Mouse (Mus musculus): ENCODE measurements around the gene Fbn1.

The Fbn1 gene

DNA sequence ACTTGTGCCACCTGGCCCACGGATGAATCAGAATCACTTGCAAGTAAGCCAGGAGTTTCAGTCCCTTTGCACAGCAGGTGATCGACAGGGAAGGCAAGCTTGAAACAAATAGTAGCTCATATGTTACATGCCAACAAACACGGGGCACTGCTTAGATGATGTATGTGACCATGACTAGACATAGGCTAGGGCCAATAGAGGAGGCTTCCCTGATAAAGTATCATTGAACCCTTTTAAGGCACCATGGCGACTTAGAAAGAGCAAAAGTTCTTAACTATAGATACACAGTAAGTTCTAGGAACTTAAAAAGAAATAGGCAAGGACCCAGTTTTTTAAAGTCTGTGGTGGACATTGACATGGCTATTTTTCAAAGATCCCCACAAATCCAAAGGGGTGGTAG lies at the start of gene Fbn1:
Gene Fbn1, minus strand, starts transcription at position 101 of the 400 bp plus-strand sequence.
- no peak for DNase-seq (ENCODE audit: low read depth)

DNA sequence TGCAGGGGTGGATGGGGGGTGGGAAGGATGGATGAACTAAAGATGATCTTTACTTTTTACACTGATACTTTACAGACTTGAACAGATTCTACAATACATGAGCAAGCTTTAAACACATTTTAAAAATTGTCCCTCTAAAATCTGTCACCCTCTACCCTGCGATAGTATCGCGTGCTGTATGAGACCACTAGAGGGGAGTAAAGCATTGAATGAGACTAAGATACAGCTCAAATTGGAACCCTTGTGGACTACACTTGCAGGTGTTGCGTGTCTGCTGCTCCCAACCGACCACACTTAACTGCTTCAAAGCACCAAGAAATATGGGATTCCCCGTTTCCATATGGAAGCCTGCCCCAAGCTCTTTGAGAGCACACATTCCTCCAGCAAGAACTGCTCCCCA lies 48.0 kb upstream of the Fbn1 start:
- DNase-seq (ENCODE audit: low read depth), result no peak

DNA sequence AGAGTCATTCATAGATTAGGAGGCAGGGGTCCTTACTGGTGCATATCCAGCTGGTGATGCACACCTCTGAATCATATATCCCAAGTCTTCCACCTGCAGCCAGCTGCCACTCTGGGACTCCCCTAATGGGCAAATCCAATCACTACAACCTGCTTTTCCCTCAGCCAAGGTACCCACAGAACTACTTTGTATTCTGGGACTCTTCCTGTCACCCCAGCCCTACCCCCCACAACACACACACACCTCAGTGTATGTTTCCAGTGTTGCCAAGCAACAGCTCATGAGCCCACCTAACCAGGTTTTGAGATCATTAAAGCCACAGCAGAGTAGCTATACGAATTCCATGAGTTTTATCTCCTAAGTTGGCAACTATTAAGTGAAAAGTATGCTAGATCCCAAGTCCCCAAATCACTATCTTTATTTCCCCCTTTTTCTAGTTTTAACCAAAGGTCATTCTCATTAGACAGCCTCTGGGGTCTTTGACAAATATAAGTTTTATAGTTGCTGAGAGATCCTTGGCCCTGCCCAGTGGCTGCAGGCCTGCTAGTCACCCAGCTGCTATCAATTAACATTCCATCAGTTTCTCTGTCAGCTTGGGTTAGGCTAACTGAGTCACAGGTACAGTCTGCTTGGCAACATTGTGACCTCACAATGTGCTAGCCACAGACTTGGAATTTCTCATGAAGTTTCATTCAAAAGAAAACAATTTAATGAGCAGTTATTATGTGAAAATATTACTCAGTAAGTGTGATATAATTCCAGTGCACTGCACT lies 41.2 kb upstream of the Fbn1 start:
- DNase-seq (ENCODE audit: low read depth), result peak; percentile 61

DNA sequence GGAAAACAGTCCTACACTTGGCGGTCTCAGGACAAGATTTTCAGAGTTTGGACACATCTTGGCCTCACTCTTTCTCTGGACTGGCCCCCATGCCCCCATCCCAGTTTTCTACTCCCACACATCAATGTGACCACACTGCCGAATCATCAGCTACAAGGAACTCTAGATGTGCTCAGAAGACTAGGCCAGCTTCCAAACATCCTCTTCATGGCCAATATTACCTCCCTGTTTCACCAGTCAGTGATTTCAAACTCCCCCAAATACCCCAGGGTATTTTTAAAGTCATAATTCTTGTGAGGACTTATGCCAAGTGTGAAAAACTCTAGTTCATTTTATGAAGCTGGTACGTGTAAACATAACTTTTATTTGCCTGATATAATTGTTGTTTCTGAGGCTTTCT lies 37.2 kb upstream of the Fbn1 start:
- peak; percentile 64 for DNase-seq (ENCODE audit: low read depth)

DNA sequence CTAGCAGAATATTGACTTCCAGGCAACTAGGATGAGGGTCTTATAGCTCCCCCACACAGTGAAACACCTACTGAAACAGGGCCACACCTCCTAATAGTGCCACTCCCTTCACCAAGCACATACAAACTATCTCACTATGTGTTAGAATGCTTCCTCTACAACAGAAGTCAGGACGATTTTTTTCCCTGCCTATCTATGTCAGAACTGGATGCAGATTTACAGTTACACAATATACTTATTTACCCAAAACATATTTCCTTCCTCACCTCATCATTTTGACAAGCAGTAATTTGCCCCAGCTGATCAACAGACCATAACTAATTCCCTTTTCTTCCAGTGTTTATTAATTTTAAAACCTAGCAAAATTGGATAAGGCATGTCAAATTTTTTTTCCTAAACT lies 35.9 kb upstream of the Fbn1 start:
- DNase-seq (ENCODE audit: low read depth), result no peak

DNA sequence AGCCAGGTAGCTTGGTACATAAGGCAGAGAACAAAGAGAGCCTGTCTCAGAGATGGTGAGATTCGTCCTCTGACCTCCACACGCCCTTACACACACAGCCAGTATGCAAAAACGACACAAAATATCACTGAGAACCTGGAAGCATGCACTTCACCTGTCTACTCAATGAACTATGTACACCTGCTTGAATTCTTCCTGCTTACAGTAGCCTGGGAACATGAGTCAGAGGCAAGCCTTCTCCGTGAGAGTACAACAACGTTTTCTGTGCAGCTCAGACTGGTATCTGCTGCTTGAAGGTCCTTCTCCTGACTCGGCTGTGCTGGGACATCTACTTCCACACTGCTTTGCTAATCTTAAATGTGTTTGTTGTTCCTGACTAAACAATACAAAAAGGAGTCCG lies 33.7 kb upstream of the Fbn1 start:
- DNase-seq (ENCODE audit: low read depth), result no peak

DNA sequence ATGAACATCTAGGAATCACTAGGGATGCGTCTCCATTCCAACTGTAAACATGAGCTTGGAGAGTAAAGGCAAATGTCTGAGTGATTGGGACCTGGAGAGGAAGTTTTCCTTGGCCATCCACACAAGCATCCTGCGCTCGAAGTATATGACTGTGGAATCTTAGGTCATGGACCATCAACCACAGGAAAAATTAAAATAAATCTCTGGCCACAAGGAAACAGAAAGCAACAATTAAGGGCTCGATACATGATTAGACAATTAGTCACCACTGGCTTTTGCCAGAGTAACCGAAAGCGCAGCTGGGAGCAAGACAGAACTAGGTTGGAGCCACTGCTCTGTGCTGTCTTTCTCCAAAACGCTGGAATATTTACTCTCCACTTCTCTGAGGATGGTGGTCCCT lies 32.8 kb upstream of the Fbn1 start:
- DNase-seq (ENCODE audit: low read depth), result peak; percentile 70

DNA sequence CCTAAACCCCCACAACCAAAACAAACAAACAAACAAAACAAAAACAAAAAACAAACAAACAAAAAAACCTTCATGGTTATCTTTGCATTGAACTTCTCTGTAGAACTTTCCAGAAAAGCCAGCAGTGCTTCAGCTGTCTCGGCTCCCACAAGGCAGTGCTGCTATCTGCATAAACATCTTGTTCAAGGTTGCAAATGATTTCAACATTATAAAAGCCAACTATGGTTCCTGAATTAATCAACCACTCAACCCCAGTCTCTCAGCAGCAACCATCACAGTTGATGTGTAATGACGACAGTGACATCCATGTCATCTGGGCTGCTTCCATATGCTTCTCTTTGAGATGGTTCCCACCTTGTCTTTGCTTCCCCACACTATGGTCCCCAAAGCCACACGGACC lies 31.8 kb upstream of the Fbn1 start:
- no peak for DNase-seq (ENCODE audit: low read depth)

DNA sequence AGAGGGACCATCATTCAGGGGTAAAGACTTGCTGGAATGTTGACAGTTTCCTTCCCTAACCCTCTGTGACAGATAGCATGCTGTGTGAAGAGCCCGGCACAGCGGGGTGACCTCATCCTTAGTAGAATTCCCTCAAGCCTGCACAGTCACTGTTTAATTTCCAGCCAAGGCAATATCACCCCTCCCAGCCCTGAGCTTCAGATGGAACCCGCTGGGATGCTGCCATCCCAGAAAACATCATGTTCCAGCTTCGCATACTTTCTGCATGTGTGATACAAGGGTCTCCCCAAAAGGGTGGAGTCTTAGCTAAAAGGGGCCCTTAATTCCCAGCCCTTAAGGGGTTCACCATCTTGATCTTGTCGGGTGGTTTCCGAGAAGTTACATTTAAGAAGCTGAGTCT lies 22.9 kb upstream of the Fbn1 start:
- peak; percentile 89 for DNase-seq (ENCODE audit: low read depth)

DNA sequence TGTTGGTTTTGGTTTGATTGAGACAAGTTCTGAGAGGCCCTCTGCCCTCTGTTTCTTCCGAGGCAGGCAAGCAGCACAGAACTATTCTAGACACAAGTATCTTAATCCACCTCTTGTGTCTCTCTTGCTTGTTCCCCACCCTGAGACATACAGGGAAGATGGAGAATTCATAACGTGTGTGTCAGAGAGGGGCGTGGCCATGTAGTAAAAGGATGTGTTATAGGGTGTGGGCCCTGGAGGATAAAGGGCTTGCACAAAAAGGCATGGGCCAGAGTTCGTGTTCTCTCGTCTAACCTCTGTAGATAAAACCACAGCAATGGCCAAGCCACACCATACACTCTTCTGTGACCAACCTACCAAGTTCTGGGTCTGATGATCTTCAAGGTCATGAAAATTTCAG lies 18.8 kb upstream of the Fbn1 start:
- peak; percentile 39 for DNase-seq (ENCODE audit: low read depth)

DNA sequence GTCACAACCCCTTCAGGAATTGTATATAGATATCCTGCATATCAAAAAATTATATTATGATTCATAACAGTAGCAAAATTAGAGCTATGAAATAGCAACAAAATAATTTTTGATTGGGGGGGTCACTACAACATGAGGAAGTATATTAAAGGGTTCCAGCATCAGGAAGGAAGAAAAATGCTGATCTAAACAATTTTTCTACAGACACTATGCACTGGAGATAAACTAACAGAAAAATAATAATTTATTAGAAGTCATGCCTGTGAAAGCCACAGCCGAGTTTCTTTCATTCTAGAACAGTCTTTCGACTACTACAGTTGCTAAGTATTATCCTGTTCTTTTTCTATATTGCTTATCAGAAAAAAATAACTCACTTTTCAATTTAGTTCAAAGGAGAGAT lies 17.7 kb upstream of the Fbn1 start:
- no peak for DNase-seq (ENCODE audit: low read depth)

DNA sequence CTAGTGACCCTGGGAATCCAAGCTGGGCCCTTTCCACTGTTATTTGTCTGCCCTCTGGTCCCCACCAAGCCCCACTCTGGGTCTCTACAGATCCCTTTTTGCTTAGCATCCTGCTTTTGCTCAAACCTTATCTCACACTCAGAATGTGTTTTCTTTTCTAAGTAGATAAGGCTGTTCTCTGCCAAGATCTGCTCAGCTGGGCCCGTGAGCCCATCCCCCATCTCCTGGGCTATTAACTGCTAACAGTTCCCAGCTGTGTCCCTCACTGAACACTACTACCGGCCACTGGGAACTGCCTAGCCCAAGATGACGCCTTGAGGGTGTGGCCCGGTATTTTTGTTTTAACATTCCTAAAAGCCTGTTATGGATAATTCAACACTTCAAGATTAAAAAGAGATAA lies 8.8 kb upstream of the Fbn1 start:
- DNase-seq (ENCODE audit: low read depth), result peak; percentile 55

DNA sequence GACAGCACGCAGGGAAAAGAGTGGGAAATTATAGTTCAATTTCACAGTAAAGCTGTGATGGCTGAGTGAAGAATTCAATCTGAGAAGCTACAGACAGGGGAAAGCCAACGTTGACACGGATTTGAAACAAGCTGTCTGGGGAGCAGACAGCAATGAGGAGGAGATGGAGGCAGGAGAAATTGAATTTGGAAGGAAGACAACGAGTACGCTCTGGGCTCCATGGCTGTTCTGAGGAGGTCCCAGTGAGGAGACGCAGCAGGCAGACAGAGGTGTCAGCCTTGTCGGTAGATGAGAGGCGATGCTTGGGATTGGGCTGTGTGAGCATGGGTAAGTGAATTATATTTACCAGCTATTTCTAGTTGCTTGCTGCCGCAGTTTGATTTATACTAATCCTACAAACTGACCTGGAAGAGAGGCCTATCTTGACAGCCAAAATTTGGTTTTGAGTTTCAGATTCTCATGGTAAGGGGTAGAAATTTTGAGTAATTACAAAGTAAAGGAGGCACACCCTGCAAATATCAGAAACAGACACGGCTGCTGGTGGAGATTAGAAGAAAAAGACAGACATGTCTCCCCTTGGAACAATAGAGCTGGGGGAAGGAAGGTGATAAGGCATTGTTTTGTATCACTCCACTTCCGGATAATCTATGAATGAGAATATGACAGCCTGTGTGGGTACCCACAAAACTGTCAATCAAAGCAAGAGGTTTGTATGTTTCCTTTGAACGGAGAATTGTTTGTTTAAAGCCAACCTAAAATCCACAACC lies 7.7 kb upstream of the Fbn1 start:
- no peak for DNase-seq (ENCODE audit: low read depth)

DNA sequence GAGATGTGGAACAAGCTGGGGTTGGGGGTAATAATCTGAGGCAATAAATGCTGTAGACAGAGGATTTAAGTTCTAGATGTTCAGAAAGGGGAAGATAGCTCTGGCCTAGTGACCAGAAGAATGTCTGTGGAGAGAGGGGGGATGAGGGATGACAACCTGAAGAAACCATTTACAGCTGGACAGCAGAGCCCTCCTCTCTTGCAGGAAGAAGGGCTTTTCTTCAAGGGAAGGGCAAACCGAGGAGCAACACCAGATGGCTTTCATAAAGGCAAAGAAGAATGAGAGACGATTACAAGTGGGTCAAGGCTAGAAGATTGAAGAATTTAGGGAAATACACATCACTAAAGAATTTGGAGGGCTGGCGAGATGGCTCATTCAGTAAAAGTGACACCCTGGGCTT lies 6.6 kb upstream of the Fbn1 start:
- no peak for DNase-seq (ENCODE audit: low read depth)

DNA sequence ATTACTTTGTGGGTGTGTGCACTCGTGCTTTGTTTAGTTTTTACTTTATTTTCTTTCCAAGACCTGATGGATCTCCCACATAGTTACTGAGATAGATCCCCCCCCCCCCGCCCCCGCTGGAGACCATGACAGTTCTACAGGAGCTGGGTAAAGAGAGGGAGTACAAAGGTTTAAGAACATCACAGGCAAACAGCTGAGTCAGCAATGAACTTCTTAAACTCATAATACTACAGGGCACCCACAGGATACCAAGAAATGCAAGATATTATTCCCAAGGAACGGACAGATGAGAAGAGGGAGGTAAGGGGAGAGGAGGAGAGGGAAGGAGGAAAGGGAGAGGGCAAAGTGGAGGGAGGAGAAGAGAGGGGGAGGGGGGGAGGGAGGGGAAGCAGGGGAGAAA lies 4.8 kb upstream of the Fbn1 start:
- no peak for DNase-seq (ENCODE audit: low read depth)

DNA sequence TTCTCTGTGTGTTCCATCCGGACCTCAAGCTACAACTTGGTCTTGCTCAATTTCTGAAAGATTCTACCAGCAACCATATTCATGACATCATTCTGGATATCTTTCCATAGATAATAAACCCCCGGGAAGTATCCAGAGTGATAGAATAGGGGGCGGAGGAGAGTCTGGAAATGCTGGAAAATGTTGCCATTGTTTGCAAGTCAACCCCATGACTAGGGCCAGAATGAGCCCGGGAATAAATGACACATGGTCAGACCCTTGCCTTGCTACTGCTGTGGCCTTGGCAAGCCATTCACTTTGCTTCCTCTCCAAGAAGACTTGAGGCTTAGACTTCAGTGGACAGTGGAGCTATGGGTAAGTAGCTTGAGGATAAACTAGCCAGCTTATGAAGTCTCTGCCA lies 4.1 kb upstream of the Fbn1 start:
- no peak for DNase-seq (ENCODE audit: low read depth)

DNA sequence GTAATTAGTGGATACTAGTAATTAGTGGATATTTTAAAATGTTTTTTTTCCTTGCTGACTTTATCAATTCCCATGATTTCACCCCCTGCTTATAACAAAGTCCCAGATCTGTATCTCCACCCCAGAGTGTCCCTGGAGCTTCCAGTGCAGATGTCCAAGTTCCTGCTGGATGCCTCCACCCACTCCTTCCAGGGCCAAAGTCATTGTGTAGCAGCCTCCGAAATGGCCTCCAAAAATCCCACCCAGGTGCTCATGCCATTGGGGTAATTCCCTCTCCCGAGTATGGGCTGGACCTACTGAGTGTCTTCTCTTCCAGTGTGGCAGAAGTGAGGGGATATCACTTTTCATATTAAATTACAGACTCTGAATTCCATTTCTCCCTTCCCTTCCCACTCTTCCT lies 3.0 kb upstream of the Fbn1 start:
- no peak for DNase-seq (ENCODE audit: low read depth)

DNA sequence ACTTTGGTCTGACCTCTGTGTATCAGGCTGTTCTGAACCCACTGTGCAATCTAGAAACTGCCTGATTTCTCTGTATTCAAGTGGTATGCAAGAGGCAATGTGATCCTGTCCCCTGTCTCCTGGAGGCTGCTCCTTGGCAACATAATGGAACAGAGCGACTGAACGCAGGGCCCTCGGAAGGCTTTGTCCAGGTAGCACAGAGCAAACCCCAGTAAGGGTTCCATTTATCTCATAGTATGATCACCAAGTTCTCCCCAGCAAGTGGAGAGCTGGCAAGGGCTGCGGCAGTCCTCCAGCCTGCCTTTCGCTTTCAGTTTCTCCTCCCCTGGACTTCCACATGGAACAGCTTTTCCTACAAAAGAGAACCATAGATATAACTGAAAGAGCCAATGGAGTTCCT lies 588 bp upstream of the Fbn1 start:
- no peak for DNase-seq (ENCODE audit: low read depth)

DNA sequence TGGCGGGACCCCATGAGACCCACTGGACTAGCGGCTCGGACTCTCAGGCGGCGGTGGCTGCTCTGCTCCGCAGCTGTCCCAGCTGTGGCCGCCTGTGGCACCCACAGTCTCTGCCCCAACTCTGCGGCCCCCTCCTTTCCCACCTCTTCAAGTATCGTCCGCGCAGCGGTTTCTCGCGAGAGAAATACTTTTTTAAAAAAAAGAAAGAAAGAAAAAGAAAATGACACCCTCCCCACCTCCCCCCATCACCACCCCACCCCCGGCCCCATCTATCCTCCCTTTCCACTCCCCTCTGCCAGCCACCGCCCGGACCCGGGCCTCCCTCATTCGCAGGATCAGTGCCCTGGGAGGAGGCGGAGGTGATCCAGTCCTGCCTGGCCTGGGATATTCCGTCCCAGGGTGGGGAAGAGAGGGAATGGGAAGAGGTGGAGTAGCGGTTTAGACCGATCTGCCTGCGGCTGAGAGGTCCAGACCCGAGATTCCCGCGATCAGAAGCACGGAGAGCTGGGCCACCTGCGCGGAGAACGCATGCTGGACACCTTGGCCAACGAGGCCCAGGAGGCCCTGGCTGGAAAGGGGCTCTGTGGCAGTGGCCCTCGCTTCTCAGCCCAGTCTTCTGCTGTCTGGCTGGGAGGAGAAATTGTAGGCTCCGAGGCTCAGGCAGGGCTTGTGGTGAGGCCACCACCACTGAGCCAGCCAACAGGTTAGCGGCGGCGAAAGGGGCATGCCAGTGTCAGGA lies 1.3 kb downstream of the Fbn1 start:
- peak; percentile 81 for DNase-seq (ENCODE audit: low read depth)

DNA sequence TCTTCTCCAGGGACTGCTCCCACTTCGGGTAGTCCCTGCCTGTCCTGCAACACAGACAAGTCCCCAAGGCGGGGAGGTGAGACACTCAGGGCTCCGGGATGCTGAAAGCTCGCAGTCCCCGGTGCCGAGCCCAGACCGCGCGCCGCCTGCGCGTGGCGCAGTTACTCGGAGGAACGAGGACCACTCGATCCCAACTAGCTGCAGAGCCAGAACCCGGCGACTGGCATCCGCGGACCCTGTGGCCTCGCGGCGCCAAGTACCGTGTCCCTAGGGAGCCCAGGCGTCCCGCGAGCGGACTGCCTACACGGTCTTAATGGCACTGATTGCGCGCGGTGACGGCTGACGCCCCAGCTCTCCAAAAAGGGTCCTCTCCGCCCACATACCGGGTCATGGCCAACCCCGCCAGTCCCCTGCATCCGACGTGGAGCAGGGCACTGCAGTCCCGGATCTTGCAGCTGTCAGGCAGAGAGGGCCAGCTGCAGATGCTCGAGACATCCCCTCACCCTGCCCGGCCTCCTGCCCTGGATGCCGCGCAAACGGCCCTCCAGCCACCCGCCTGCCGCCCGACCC lies 2.0 kb downstream of the Fbn1 start:
- DNase-seq (ENCODE audit: low read depth), result peak; percentile 76

DNA sequence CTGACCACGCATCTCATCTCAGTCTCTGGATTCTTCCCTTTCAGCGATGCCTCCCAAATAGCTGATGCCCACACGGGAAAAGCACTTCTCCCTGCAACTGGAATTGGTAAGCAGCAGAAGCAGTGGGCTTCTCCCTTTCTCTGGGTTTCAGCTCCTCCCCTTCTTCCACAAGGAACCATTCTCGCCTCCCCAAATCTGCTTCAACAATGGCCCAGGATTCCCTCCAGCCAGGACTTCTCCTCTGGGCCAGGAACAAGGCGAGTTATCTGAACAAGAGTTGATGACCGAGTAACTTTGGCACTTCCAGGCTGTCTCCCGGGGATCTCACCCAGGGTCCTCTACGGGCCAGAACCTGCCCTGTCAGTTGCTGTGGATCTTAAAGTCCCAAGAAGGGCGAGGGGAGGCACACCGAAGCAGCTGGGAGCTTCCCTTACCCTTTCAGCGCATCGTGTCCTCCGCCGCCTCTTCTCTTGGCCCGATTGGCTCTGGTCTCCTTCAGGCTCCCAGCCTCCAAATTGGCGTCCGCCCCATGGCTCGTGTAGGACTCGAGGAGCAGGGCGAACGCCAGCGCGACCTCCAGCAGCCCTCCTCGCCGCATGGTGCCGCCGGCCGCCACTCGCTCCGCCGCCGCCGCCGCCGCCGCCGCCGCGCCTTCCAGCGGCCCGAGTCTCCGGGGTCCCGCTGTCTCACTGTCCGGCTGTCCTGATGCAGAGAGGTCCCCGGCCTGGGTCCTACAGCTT lies 2.6 kb downstream of the Fbn1 start, which contains the start of gene Gm9913:
Gene Gm9913, plus strand, starts transcription at position 84 of the 740 bp plus-strand sequence.
- peak; percentile 78 for DNase-seq (ENCODE audit: low read depth)

DNA sequence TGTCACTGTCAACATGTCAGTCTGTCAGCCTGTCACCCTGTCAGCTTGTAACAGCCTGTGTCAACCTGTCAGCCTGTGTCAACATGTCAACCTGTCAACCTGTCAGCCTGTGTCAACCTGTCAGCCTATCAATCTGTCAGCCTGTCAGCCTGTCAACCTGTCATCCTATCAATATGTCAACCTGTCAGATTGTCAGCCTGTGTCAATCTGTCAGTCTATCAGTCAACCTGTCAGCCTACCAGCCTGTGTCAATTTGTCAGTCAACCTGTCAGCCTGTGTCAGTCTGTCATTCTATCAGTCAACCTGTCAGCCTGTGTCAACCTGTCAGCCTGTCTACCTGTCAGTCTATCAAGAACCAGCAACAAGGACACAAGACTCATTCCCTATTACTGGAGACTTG lies 6.3 kb downstream of the Fbn1 start:
- DNase-seq (ENCODE audit: low read depth), result no peak
